Mouse (Mus musculus): ENCODE results near the gene Nat9.

Nat9 gene

DNA sequence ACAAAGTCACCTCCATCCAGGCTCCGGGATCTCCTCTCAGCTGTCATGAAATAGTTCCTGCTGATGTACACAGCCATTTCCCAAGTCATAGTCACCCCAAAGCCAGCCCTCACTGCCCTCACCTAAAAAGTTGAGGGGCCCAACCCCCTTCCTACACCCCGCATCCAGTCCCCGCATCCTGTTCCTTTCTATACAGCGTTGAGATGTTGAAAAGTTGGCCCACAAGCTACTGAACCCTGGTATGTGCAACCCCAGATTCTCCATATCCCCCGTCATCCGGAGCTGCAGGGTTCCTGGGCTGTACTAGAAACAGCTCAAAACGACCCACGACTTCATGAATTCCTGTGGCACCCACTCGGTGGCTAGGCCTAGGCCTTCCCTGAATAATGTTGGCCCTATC is 34.6 kb downstream of the Nat9 start:
- no peak for DNase-seq (ENCODE audit: low read depth, low spot score)

DNA sequence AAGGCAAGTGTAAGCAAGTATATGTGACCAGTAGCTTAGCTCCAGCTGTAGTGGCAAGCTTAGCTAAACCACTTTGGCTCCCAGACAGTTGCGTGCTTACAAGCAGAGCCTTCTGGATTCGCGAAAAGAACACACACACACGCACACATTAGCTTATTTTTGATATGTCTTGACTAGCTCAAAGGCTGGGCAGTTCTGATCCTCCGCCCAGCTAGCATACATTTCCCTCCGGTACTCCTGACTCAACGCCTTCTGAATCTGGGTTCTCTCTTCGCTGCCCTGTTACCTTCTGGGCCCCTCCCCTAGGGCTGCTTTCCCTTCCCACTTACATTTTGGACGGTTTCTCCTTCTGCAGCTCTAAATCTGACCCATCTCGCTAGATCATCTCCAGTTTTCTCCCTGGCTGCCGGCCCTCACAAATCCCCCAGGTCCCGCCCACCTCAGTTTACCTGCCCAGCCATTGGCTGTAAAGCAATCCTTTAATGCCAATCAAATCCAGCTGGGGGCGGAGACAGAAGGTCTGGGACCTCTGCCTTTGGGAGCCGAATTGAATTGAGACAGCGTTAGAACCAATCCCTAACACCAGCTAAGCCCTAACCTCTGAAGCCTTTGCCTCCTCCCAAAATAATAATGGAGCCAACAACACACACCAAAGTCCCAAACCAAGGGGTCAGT is 35.8 kb downstream of the Nat9 start:
- DNase-seq (ENCODE audit: low read depth, low spot score) = no peak

DNA sequence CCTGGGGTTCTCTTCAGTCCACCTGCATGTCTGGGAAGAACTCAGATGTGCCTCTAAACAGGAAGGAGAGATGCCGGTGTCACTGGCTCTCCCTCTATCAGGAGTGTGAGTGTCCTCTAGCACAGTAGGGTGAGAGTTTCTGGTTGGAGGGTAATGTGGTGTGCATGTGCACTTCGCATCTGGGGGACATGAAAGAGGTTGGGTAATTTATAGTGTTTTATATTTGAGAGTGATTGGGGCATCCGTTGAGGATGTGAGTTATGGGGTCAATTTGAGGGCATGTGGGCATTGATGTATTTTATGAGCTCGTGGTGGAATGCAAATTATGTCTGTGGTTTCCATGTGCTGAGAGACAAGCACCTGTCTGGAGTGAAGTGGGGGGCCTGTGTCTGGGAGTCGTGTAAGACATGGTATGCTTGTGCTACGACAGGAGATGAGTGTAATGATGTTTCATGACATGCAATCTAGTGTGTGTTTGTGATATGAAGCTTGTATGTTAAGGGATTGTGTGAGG is 36.9 kb downstream of the Nat9 start:
- no peak for DNase-seq (ENCODE audit: low read depth, low spot score)

DNA sequence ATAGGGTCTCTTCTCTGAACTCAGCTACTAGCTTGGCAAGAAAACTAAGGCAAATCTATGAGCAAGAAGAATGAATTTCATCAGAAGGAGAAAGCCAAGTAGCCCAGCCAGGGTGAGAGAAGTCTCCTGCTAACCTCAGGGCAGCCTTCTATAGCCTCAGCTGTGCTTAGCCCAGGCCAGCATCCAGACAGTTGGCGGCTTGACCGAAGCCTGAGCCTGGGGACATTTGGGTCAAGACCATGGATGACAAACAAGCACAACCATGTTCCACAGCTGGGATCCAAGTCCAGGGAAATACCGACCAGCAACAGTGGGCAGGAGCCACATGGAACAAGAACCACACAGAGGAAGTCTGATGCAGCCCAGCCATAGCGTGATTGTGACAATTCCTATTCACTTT is 39.8 kb downstream of the Nat9 start:
- no peak for DNase-seq (ENCODE audit: low read depth, low spot score)

DNA sequence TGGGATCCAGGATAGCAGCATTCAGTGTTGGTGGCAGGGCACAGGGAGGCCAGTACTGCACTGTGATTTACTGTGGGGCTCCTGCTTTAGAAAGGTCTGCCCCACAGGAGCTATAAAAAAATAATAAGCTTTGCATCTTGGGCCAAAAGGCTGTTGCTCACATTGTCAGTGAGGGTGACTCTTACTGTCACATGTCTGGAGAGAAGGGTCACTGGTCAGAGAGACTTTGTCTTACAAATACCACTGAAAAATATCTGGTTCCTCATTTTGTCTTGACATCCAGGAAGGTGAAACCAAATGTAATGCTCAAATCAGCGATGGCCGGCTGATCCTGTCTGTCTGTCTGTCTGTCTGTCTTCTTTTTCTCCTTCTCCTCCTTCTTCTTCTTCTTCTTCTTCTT is 45.7 kb downstream of the Nat9 start:
- no peak for DNase-seq (ENCODE audit: low read depth, low spot score)

DNA sequence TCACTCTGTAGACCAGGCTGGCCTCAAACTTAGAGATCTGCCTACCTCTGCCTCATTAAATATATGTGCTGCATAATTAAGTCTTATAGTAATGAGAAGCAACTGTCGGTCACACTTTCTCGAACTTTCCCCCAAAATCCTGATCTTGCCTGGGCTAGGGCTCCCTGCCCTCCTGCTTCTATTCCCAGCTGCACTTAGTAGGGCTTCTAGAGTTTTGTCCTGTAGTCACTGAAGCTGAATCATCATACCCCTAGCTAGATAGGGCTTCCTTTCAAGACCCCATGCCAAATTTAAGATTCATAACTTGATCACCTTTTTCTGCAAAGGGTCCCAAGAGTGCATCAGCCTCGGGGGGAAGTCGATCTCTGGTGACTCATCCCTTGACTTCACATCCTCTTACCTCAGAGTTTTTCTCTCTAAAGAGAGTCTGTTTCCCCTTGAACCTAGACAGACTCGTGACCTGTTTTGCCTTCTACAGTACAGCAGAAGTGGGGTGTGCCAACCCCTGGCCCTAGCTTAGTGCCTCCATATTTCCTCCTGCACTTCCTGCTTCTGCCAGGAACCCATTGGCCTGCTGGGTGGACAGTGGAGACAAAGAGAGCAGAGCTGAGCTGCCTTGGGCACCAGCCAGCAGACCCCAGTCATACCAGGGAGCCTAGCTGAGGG is 48.9 kb downstream of the Nat9 start:
- DNase-seq (ENCODE audit: low read depth, low spot score) = no peak

DNA sequence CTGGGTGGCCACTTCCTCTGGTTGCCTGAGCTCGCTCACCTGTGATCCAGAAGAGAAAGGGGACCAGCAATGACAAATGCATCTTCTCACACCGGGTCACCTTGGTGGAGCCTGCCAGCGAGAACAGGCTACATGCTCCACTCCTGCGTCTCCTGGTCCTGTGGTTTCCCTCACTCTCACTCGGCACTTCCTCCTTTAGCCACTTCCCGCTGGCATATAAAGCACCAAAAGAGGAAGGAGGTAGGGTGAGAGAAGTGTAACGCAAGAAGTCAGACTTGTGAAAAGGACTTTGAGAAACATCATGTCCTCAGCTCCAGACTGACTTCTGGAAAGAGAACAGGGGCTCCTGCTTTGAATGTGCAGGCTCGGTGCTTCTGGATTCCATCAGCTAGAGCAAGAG is 53.9 kb downstream of the Nat9 start, which contains the start of gene Cd300lf:
Gene Cd300lf (minus strand): TSS at position 193 of the 400 bp plus-strand sequence.
- DNase-seq (ENCODE audit: low read depth, low spot score) = no peak

Measured in skeletal muscle tissue, adult 2 months (tissue).